Mouse (Mus musculus) olfactory bulb, adult 2 months (tissue): ENCODE results near the gene Chmp6.

Source experiments
- CTCF ChIP-seq: fragments of 200-500 bp; IDR thresholded peaks from 2 replicates; pipeline ENCODE4 v1.5.1; 2012; ENCODE audit warnings: low read depth, mild to moderate bottlenecking, low read length, moderate library complexity; ENCODE audit not compliant: insufficient read depth
- POLR2A ChIP-seq: fragments of 200-500 bp; IDR thresholded peaks from 2 replicates; pipeline ENCODE4 v1.6.1; 2012; ENCODE audit warnings: mild to moderate bottlenecking, low read depth, low read length, moderate library complexity; ENCODE audit not compliant: insufficient read depth

DNA sequence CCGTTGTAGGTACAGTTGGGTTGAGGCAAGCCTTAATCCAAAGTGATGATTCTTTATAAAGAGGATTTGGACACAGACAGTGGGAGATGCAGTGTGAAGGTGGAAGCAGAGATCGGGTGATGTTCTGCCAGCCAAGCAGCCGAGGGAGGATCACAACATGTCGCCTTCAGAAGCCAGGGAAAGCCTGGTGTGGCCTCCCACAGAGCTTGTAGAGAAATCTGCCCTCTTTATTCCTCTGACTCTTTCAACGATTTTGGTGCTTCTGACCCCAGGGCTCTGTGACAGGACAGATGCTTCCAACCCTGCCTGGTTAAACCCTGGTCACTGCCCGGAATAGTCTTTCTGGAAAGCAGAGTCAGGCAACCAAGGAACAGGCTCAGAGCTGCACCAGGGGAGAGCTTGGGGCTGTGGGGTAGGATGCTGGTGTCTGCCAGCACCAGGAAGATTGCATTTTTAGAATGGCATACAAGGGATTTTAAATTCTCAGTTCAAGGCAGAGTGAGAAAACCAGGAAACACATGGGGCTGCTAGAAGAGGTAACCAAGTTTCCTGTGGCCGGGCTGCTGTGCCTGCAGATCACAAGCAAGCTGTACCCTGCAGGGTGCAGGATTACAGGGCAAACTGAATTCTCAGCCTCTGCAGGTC is 6.1 kb upstream of the Chmp6 start:
- TF ChIP-seq CTCF (no peak), POLR2A (no peak)
